12 mouse cellular contexts compared by ENCODE assay signal in genomic region chr13:59934093-59934492, GRCm38 (mm10).
"Had no signal": no experiment of that assay in that cellular context is flagged by ENCODE, and none has a peak within 500 bp of the region (broad histone marks: within the 10 kb centered on the region; RNA-seq: fewer than 3 reads in every experiment).

No protein-coding gene starts in this region.

- H3K27me3 ChIP-seq: megakaryocyte, embryonic 14.5 days; stomach, embryonic 15.5 days had no signal

- H3K4me2 ChIP-seq: midbrain, embryonic 12.5 days; stomach, embryonic 15.5 days had no signal

- H3K36me3 ChIP-seq: midbrain, embryonic 12.5 days; stomach, embryonic 15.5 days had no signal

- H3K9me3 ChIP-seq: megakaryocyte, embryonic 14.5 days; midbrain, embryonic 12.5 days; stomach, embryonic 15.5 days had no signal

- H3K4me1 ChIP-seq: megakaryocyte, embryonic 14.5 days; midbrain, embryonic 12.5 days; stomach, embryonic 15.5 days had no signal

- H3K4me3 ChIP-seq: left cerebral cortex, adult 2 months; megakaryocyte, embryonic 14.5 days; midbrain, embryonic 12.5 days; stomach, embryonic 15.5 days had no signal

- ATAC-seq: lung, postnatal 0 days had no signal

- DNase-seq: kidney, postnatal 25 days; lung, adult 2 months; right cerebral cortex, postnatal 14 days; thymus, adult 2 months; thymus, postnatal 25 days had no signal

- H3K9ac ChIP-seq: liver, embryonic 14.5 days; midbrain, embryonic 12.5 days; stomach, embryonic 15.5 days had no signal

- H3K27ac ChIP-seq: left cerebral cortex, adult 2 months; liver, embryonic 14.5 days; macrophage; midbrain, embryonic 12.5 days; stomach, embryonic 15.5 days had no signal
